Mouse (Mus musculus): ENCODE data around the gene Itpr3. TPM values are rescaled to one million over a fixed set of nuclear protein-coding genes. Genes with fewer than 3 reads are reported as not detected.

Itpr3 gene
- polyA plus RNA-seq, 1 experiment from 2014 or later, result 3.6 TPM

- no peak overlapping the region for H3K9ac ChIP-seq (replicated peaks; ENCODE audit: low read depth)
- H3K27ac ChIP-seq (ENCODE audit: low read length), result no peak overlapping the region
- no peaks in the 10 kb centered on the region for H3K27me3 ChIP-seq (replicated peaks; ENCODE audit: insufficient read depth, low read length)
- 0 out of 2 replicates have a peak, but pooled peaks cover 2% of the 10 kb centered on the region for H3K4me1 ChIP-seq (ENCODE audit: insufficient read depth, low read depth, low read length)
- WGBS, result 95% methylated on average over 7 of the region's 7 CpGs
- H3K9me3 ChIP-seq (ENCODE audit: low read length), result no peaks in the 10 kb centered on the region
- DNase-seq (ENCODE audit: low spot score) (no peak), ATAC-seq (no peak)
- TF ChIP-seq CTCF (IDR thresholded peaks at IDR 0.05) (peak; percentile 45), EP300 (IDR thresholded peaks at IDR 0.05) (no peak)
- H3K36me3 ChIP-seq (ENCODE audit: insufficient read depth, low read length), result no peaks in the 10 kb centered on the region
- no peak overlapping the region for H3K4me3 ChIP-seq (ENCODE audit: low read depth, low read length)
- H3K4me2 ChIP-seq (replicated peaks; ENCODE audit: low read depth, low read length), result no peak overlapping the region
Observed at GRCm38 (mm10) chr17:27077133-27077532, 20.0 kb downstream of the Itpr3 start.

GRCm38 (mm10) chr17:27077920-27078319, 20.8 kb downstream of the Itpr3 start:
- Histone ChIP-seq H3K36me3 (ENCODE audit: insufficient read depth, low read length) (no peaks in the 10 kb centered on the region), H3K9ac (replicated peaks; ENCODE audit: low read depth) (no peak overlapping the region), H3K27me3 (replicated peaks; ENCODE audit: insufficient read depth, low read length) (no peaks in the 10 kb centered on the region), H3K4me2 (replicated peaks; ENCODE audit: low read depth, low read length) (no peak overlapping the region), H3K9me3 (ENCODE audit: low read length) (no peaks in the 10 kb centered on the region), H3K27ac (ENCODE audit: low read length) (no peak overlapping the region), H3K4me1 (ENCODE audit: insufficient read depth, low read depth, low read length) (peaks cover 2% of the 10 kb centered on the region; the same call in 1 of the 2 replicates), H3K4me3 (ENCODE audit: low read depth, low read length) (no peak overlapping the region)
- DNase-seq (ENCODE audit: low spot score) (no peak), ATAC-seq (no peak)
- TF ChIP-seq EP300 (IDR thresholded peaks at IDR 0.05) (no peak), CTCF (IDR thresholded peaks at IDR 0.05) (peak; percentile 56)
- WGBS, result 78% methylated on average over 6 of the region's 6 CpGs

GRCm38 (mm10) chr17:27078499-27078898, 21.4 kb downstream of the Itpr3 start:
- no peaks in the 10 kb centered on the region for H3K9me3 ChIP-seq (ENCODE audit: low read length)
- TF ChIP-seq EP300 (IDR thresholded peaks at IDR 0.05) (no peak), CTCF (IDR thresholded peaks at IDR 0.05) (no peak)
- H3K4me3 ChIP-seq (ENCODE audit: low read depth, low read length), result no peak overlapping the region
- DNase-seq (ENCODE audit: low spot score) (no peak), ATAC-seq (no peak)
- 63% methylated on average over 6 of the region's 6 CpGs for WGBS
- H3K4me2 ChIP-seq (replicated peaks; ENCODE audit: low read depth, low read length), result no peak overlapping the region
- H3K27me3 ChIP-seq (replicated peaks; ENCODE audit: insufficient read depth, low read length), result no peaks in the 10 kb centered on the region
- no peak overlapping the region for H3K27ac ChIP-seq (ENCODE audit: low read length)
- H3K36me3 ChIP-seq (ENCODE audit: insufficient read depth, low read length), result no peaks in the 10 kb centered on the region
- peaks cover 2% of the 10 kb centered on the region; the same call in 1 of the 2 replicates for H3K4me1 ChIP-seq (ENCODE audit: insufficient read depth, low read depth, low read length)
- no peak overlapping the region for H3K9ac ChIP-seq (replicated peaks; ENCODE audit: low read depth)

- no peak for ATAC-seq
- Histone ChIP-seq H3K9me3 (ENCODE audit: low read length) (no peaks in the 10 kb centered on the region), H3K9ac (replicated peaks; ENCODE audit: low read depth) (no peak overlapping the region), H3K4me1 (ENCODE audit: insufficient read depth, low read depth, low read length) (peaks cover 2% of the 10 kb centered on the region; the same call in 1 of the 2 replicates), H3K27ac (ENCODE audit: low read length) (no peak overlapping the region), H3K4me3 (ENCODE audit: low read depth, low read length) (no peak overlapping the region), H3K36me3 (ENCODE audit: insufficient read depth, low read length) (no peaks in the 10 kb centered on the region), H3K4me2 (replicated peaks; ENCODE audit: low read depth, low read length) (no peak overlapping the region), H3K27me3 (replicated peaks; ENCODE audit: insufficient read depth, low read length) (no peaks in the 10 kb centered on the region)
- TF ChIP-seq EP300 (IDR thresholded peaks at IDR 0.05) (no peak), CTCF (IDR thresholded peaks at IDR 0.05) (no peak)
- DNase-seq (ENCODE audit: low spot score), result no peak
- WGBS, result 59% methylated on average over 5 of the region's 5 CpGs
Observed at GRCm38 (mm10) chr17:27081868-27082267, 24.8 kb downstream of the Itpr3 start.

- WGBS, result 58% methylated on average over 8 of the region's 8 CpGs
- no peak overlapping the region for H3K4me2 ChIP-seq (replicated peaks; ENCODE audit: low read depth, low read length)
- H3K4me3 ChIP-seq (ENCODE audit: low read depth, low read length), result no peak overlapping the region
- no peak overlapping the region for H3K9ac ChIP-seq (replicated peaks; ENCODE audit: low read depth)
- DNase-seq (ENCODE audit: low spot score) (no peak), ATAC-seq (no peak)
- H3K27ac ChIP-seq (ENCODE audit: low read length), result 0 out of 2 replicates have a peak overlapping the region, but pooled peaks have one; percentile 11
- H3K36me3 ChIP-seq (ENCODE audit: insufficient read depth, low read length), result no peaks in the 10 kb centered on the region
- no peaks in the 10 kb centered on the region for H3K27me3 ChIP-seq (replicated peaks; ENCODE audit: insufficient read depth, low read length)
- peaks cover 2% of the 10 kb centered on the region; the same call in 1 of the 2 replicates for H3K4me1 ChIP-seq (ENCODE audit: insufficient read depth, low read depth, low read length)
- no peak for TF ChIP-seq CTCF (IDR thresholded peaks at IDR 0.05)
- no peak for TF ChIP-seq EP300 (IDR thresholded peaks at IDR 0.05)
- H3K9me3 ChIP-seq (ENCODE audit: low read length), result no peaks in the 10 kb centered on the region
Observed at GRCm38 (mm10) chr17:27082796-27083195, 25.7 kb downstream of the Itpr3 start.

GRCm38 (mm10) chr17:27083601-27084000, 26.5 kb downstream of the Itpr3 start:
- 38% methylated on average over 9 of the region's 9 CpGs for WGBS
- ATAC-seq, result peak; percentile 93
- peak overlapping the region; percentile 26; the same call in 1 of the 2 replicates for H3K27ac ChIP-seq (ENCODE audit: low read length)

More at GRCm38 (mm10) chr17:27083601-27084000, 26.5 kb downstream of the Itpr3 start:
- H3K9me3 ChIP-seq (ENCODE audit: low read length), result no peaks in the 10 kb centered on the region
- H3K27me3 ChIP-seq (replicated peaks; ENCODE audit: insufficient read depth, low read length), result no peaks in the 10 kb centered on the region
- H3K4me2 ChIP-seq (replicated peaks; ENCODE audit: low read depth, low read length), result no peak overlapping the region
- H3K9ac ChIP-seq (replicated peaks; ENCODE audit: low read depth), result no peak overlapping the region
- H3K4me3 ChIP-seq (ENCODE audit: low read depth, low read length), result no peak overlapping the region
- H3K36me3 ChIP-seq (ENCODE audit: insufficient read depth, low read length), result 0 out of 2 replicates have a peak, but pooled peaks cover under 1% of the 10 kb centered on the region
- no peak for TF ChIP-seq CTCF (IDR thresholded peaks at IDR 0.05)
- TF ChIP-seq EP300 (IDR thresholded peaks at IDR 0.05), result peak; percentile 74; the same call in 1 of the 2 replicates
- DNase-seq (ENCODE audit: low spot score), result peak; percentile 87
- H3K4me1 ChIP-seq (ENCODE audit: insufficient read depth, low read depth, low read length), result peaks cover 2% of the 10 kb centered on the region; the same call in 1 of the 2 replicates
